In the genomic region with DNA sequence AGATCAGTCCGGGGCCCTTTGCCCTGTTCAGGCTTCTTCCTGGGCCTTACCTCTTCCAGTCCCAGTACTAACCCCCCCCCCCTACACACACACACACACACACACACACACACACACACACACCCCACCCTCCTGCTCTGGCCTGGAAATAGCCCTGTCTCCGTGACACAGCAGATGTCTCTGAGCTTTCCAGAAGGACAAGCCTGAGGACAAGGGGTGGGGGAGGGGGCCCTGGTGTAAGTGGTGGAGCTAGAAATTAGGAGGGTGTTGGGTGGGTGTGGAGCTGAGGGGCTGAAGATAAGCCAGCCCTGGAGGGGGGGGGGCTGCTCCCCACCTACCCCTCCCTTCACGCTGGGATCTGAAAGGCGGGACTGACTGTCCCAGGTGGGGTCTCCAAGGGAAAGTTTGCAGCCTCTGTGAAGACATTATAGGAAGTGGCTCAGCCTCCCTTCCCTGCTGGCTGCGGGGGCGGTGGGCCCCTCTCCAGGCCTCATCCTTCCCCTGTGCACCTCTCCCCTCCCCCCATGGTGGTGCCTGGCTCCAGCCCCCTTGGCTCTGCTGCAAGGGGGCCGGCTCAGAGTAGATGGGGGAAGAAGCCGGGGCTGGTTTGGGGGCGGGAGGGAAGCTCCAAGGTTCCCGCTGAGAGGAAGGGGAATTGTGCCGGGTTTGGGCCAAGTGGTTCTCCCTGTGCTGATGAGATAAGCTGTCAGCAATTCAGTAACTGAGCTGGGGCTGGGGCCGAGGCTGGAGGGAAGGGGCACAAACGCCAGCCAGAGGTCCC, we compare ENCODE assay signal across 9 mouse cellular contexts. TPM values are rescaled to one million over a fixed set of nuclear protein-coding genes. Genes with fewer than 3 reads are reported as not detected.
A peak's percentile ranks its signal among the peaks of the same experiment; 100 is the strongest.
DNase-seq lines count a peak whose midpoint lies in the region; ATAC-seq and TF ChIP-seq lines count a peak whose summit lies in the region.
"Had no signal": no experiment of that assay in that cellular context is flagged by ENCODE, and none has a peak within 500 bp of the region (broad histone marks: within the 10 kb centered on the region; RNA-seq: fewer than 3 reads in every experiment).

No protein-coding gene starts in this region.

- H3K4me2 ChIP-seq in liver, postnatal 0 days (ENCODE audit: low read depth, low read length), result no peak overlapping the region
- H3K4me2 ChIP-seq in embryonic facial prominence, embryonic 14.5 days (ENCODE audit: low read depth, low read length), result peak overlapping the region; percentile 84
- peak overlapping the region; percentile 74 for H3K4me2 ChIP-seq in heart, embryonic 15.5 days
- peak overlapping the region; percentile 15; the same call in 1 of the 2 replicates for H3K4me2 ChIP-seq in liver, embryonic 15.5 days
- H3K4me2 ChIP-seq in stomach, postnatal 0 days (replicated peaks; ENCODE audit: low read depth), result peak overlapping the region; percentile 69

- peaks cover 60% of the 10 kb centered on the region for H3K27me3 ChIP-seq in liver, postnatal 0 days (ENCODE audit: insufficient read depth, low read length)
- peaks cover 14% of the 10 kb centered on the region for H3K27me3 ChIP-seq in embryonic facial prominence, embryonic 14.5 days (replicated peaks; ENCODE audit: control insufficient read depth, insufficient read depth, low read length)
- no peaks in the 10 kb centered on the region for H3K27me3 ChIP-seq in heart, embryonic 15.5 days
- H3K27me3 ChIP-seq in liver, embryonic 15.5 days, result peaks cover 79% of the 10 kb centered on the region
- H3K27me3 ChIP-seq in stomach, postnatal 0 days (ENCODE audit: control insufficient read depth, insufficient read depth, low read length), result peaks cover 3% of the 10 kb centered on the region; the same call in 1 of the 2 replicates

- WGBS in liver, postnatal 0 days (ENCODE audit: insufficient replicate concordance), result 16% methylated on average over 11 of the region's 13 CpGs
- 0% methylated on average over 10 of the region's 13 CpGs for WGBS in embryonic facial prominence, embryonic 14.5 days
- WGBS in heart, embryonic 15.5 days, result 2% methylated on average over 12 of the region's 13 CpGs
- 8% methylated on average over 11 of the region's 13 CpGs for WGBS in liver, embryonic 15.5 days (ENCODE audit: insufficient replicate concordance)
- WGBS in stomach, postnatal 0 days, result 10% methylated on average over 13 of the region's 13 CpGs

- H3K4me1 ChIP-seq in liver, postnatal 0 days (ENCODE audit: insufficient read depth), result peaks cover 12% of the 10 kb centered on the region; the same call in 1 of the 2 replicates
- peaks cover 34% of the 10 kb centered on the region for H3K4me1 ChIP-seq in embryonic facial prominence, embryonic 14.5 days (ENCODE audit: control insufficient read depth, insufficient read depth, low read length)
- H3K4me1 ChIP-seq in heart, embryonic 15.5 days (replicated peaks), result peaks cover 60% of the 10 kb centered on the region
- H3K4me1 ChIP-seq in liver, embryonic 15.5 days (replicated peaks), result peaks cover 7% of the 10 kb centered on the region; the same call in 1 of the 2 replicates
- H3K4me1 ChIP-seq in stomach, postnatal 0 days (replicated peaks; ENCODE audit: control insufficient read depth, insufficient read depth), result no peaks in the 10 kb centered on the region

- no peak overlapping the region for H3K9ac ChIP-seq in liver, postnatal 0 days (replicated peaks)
- H3K9ac ChIP-seq in embryonic facial prominence, embryonic 14.5 days (ENCODE audit: low read depth, low read length), result peak overlapping the region; percentile 83
- peak overlapping the region; percentile 88 for H3K9ac ChIP-seq in heart, embryonic 15.5 days
- no peak overlapping the region for H3K9ac ChIP-seq in liver, embryonic 15.5 days
- peak overlapping the region; percentile 75 for H3K9ac ChIP-seq in stomach, postnatal 0 days (ENCODE audit: low read length)
- H3K9ac ChIP-seq: liver, embryonic 14.5 days had no signal

- no peak for TF ChIP-seq CTCF in liver, postnatal 0 days (IDR thresholded peaks at IDR 0.05; ENCODE audit: low read depth)
- no peak for TF ChIP-seq CTCF in stomach, postnatal 0 days (IDR thresholded peaks at IDR 0.05; ENCODE audit: low read depth)

- DNase-seq in liver, result peak; percentile 69
- no peak for DNase-seq in liver, postnatal 0 days
- peak; percentile 94 for DNase-seq in embryonic facial prominence, embryonic 14.5 days (ENCODE audit: low spot score)
- DNase-seq in stomach, postnatal 0 days (ENCODE audit: low spot score), result peak; percentile 55
- no peak for DNase-seq in thymus, postnatal 0 days (ENCODE audit: low spot score)

- ATAC-seq in liver, postnatal 0 days, result no peak
- ATAC-seq in embryonic facial prominence, embryonic 14.5 days (ENCODE audit: low read depth), result peak; percentile 79
- ATAC-seq in heart, embryonic 15.5 days (replicated peaks; ENCODE audit: insufficient number of reproducible peaks, insufficient read depth, low FRiP score, low read depth), result peak; percentile 40
- ATAC-seq in liver, embryonic 15.5 days (ENCODE audit: insufficient read depth), result no peak
- ATAC-seq in stomach, postnatal 0 days (ENCODE audit: low FRiP score, low TSS enrichment), result peak; percentile 46; the same call in 1 of the 2 replicates
- no peak for ATAC-seq in inflammation-experienced regulatory T-cells, adult 6 months

- TF ChIP-seq EP300 in liver, postnatal 0 days (IDR thresholded peaks at IDR 0.05; ENCODE audit: low read depth), result no peak
- TF ChIP-seq EP300 in stomach, postnatal 0 days (optimal IDR thresholded peaks at IDR 0.05), result no peak

- no peak overlapping the region for H3K27ac ChIP-seq in liver, postnatal 0 days (ENCODE audit: low read depth)
- H3K27ac ChIP-seq in embryonic facial prominence, embryonic 14.5 days (replicated peaks; ENCODE audit: low read depth, low read length), result peak overlapping the region; percentile 91
- peak overlapping the region; percentile 98 for H3K27ac ChIP-seq in heart, embryonic 15.5 days
- no peak overlapping the region for H3K27ac ChIP-seq in liver, embryonic 15.5 days (replicated peaks)
- H3K27ac ChIP-seq in stomach, postnatal 0 days (replicated peaks), result peak overlapping the region; percentile 85
- H3K27ac ChIP-seq: liver, embryonic 14.5 days had no signal

- no peaks in the 10 kb centered on the region for H3K9me3 ChIP-seq in liver, postnatal 0 days (ENCODE audit: low read length)
- no peaks in the 10 kb centered on the region for H3K9me3 ChIP-seq in embryonic facial prominence, embryonic 14.5 days (ENCODE audit: control insufficient read depth, low read length)
- H3K9me3 ChIP-seq in heart, embryonic 15.5 days (replicated peaks), result no peaks in the 10 kb centered on the region
- H3K9me3 ChIP-seq in liver, embryonic 15.5 days (replicated peaks), result no peaks in the 10 kb centered on the region
- H3K9me3 ChIP-seq in stomach, postnatal 0 days (ENCODE audit: control insufficient read depth, low read length), result no peaks in the 10 kb centered on the region

- no peak overlapping the region for H3K4me3 ChIP-seq in liver, postnatal 0 days (ENCODE audit: low read depth, low read length)
- peak overlapping the region; percentile 71 for H3K4me3 ChIP-seq in embryonic facial prominence, embryonic 14.5 days (ENCODE audit: low read depth, low read length)
- H3K4me3 ChIP-seq in heart, embryonic 15.5 days, result peak overlapping the region; percentile 74
- no peak overlapping the region for H3K4me3 ChIP-seq in liver, embryonic 15.5 days (replicated peaks)
- H3K4me3 ChIP-seq in stomach, postnatal 0 days (ENCODE audit: low read depth, low read length), result peak overlapping the region; percentile 62

- no peaks in the 10 kb centered on the region for H3K36me3 ChIP-seq in liver, postnatal 0 days (replicated peaks; ENCODE audit: insufficient read depth, low read length)
- peaks cover 17% of the 10 kb centered on the region for H3K36me3 ChIP-seq in embryonic facial prominence, embryonic 14.5 days (ENCODE audit: control insufficient read depth, insufficient read depth, low read length)
- peaks cover 28% of the 10 kb centered on the region for H3K36me3 ChIP-seq in heart, embryonic 15.5 days
- H3K36me3 ChIP-seq in liver, embryonic 15.5 days (replicated peaks), result no peaks in the 10 kb centered on the region
- H3K36me3 ChIP-seq in stomach, postnatal 0 days (ENCODE audit: control insufficient read depth, insufficient read depth, low read length), result no peaks in the 10 kb centered on the region

RNA-seq across cellular contexts. Expression of gene Flnc, which starts 2.0 kb away (rescaled TPM):
- 0.07 and 0.24 TPM in 2 replicates for polyA plus RNA-seq in liver, postnatal 0 days (2015; fragmentation: Nextera tagmentation; extraction: Ambion mirVana)
- polyA plus RNA-seq in embryonic facial prominence, embryonic 14.5 days (2014; fragmentation: Nextera tagmentation; extraction: Ambion mirVana), result 39.2 and 39.7 TPM in 2 replicates
- polyA plus RNA-seq in heart, embryonic 15.5 days (2015; fragmentation: Nextera tagmentation; extraction: Ambion mirVana), result 39.1 and 43.9 TPM in 2 replicates
- 0.91 and 1.1 TPM in 2 replicates for polyA plus RNA-seq in liver, embryonic 15.5 days (2015; fragmentation: Nextera tagmentation; extraction: Ambion mirVana)
- polyA plus RNA-seq in stomach, postnatal 0 days (2015; fragmentation: Nextera tagmentation; extraction: Ambion mirVana), result 5.5 and 5.9 TPM in 2 replicates
- not detected for polyA plus RNA-seq in inflammation-experienced regulatory T-cells, adult 6 months (2017; shearing (Covaris generic))
- 0.17 and 0.35 TPM in 2 replicates for polyA plus RNA-seq in thymus, postnatal 0 days (2015; fragmentation: Nextera tagmentation; extraction: Ambion mirVana)

RNA-seq across cellular contexts. Expression of gene Atp6v1f, which starts 32.4 kb away (rescaled TPM):
- polyA plus RNA-seq in liver, postnatal 0 days (2015; fragmentation: Nextera tagmentation; extraction: Ambion mirVana), result 165 and 170 TPM in 2 replicates
- polyA plus RNA-seq in embryonic facial prominence, embryonic 14.5 days (2014; fragmentation: Nextera tagmentation; extraction: Ambion mirVana), result 213 and 215 TPM in 2 replicates
- polyA plus RNA-seq in heart, embryonic 15.5 days (2015; fragmentation: Nextera tagmentation; extraction: Ambion mirVana), result 187 and 202 TPM in 2 replicates
- polyA plus RNA-seq in liver, embryonic 15.5 days (2015; fragmentation: Nextera tagmentation; extraction: Ambion mirVana), result 125 and 127 TPM in 2 replicates
- polyA plus RNA-seq in stomach, postnatal 0 days (2015; fragmentation: Nextera tagmentation; extraction: Ambion mirVana), result 263 and 269 TPM in 2 replicates
- polyA plus RNA-seq in inflammation-experienced regulatory T-cells, adult 6 months (2017; shearing (Covaris generic)), result 100 to 1,000 TPM; 332 to 391 (median 358) TPM
- 381 and 416 TPM in 2 replicates for polyA plus RNA-seq in thymus, postnatal 0 days (2015; fragmentation: Nextera tagmentation; extraction: Ambion mirVana)

RNA-seq across cellular contexts. Expression of gene Atp6v1fnb, which starts 36.1 kb away (rescaled TPM):
- polyA plus RNA-seq in liver, postnatal 0 days (2015; fragmentation: Nextera tagmentation; extraction: Ambion mirVana), result not detected in 2 replicates
- polyA plus RNA-seq in embryonic facial prominence, embryonic 14.5 days (2014; fragmentation: Nextera tagmentation; extraction: Ambion mirVana), result not detected in 2 replicates
- polyA plus RNA-seq in heart, embryonic 15.5 days (2015; fragmentation: Nextera tagmentation; extraction: Ambion mirVana), result not detected in 2 replicates
- polyA plus RNA-seq in liver, embryonic 15.5 days (2015; fragmentation: Nextera tagmentation; extraction: Ambion mirVana), result not detected in 2 replicates
- not detected in 2 replicates for polyA plus RNA-seq in stomach, postnatal 0 days (2015; fragmentation: Nextera tagmentation; extraction: Ambion mirVana)
- not detected for polyA plus RNA-seq in inflammation-experienced regulatory T-cells, adult 6 months (2017; shearing (Covaris generic))
- not detected in 2 replicates for polyA plus RNA-seq in thymus, postnatal 0 days (2015; fragmentation: Nextera tagmentation; extraction: Ambion mirVana)
- polyA plus RNA-seq: liver, embryonic 14.5 days had no signal

RNA-seq across cellular contexts. Expression of gene Ccdc136, which starts 39.0 kb away (rescaled TPM):
- polyA plus RNA-seq in liver, postnatal 0 days (2015; fragmentation: Nextera tagmentation; extraction: Ambion mirVana), result 0.09 and 0.22 TPM in 2 replicates
- polyA plus RNA-seq in embryonic facial prominence, embryonic 14.5 days (2014; fragmentation: Nextera tagmentation; extraction: Ambion mirVana), result 19.5 and 21.3 TPM in 2 replicates
- polyA plus RNA-seq in heart, embryonic 15.5 days (2015; fragmentation: Nextera tagmentation; extraction: Ambion mirVana), result 19.1 and 22.1 TPM in 2 replicates
- 0.13 and 0.45 TPM in 2 replicates for polyA plus RNA-seq in liver, embryonic 15.5 days (2015; fragmentation: Nextera tagmentation; extraction: Ambion mirVana)
- polyA plus RNA-seq in stomach, postnatal 0 days (2015; fragmentation: Nextera tagmentation; extraction: Ambion mirVana), result 12.4 and 12.6 TPM in 2 replicates
- 1 to 10 TPM in 2 of 3 experiments, under 1 TPM in 1; 0.65 to 1.1 (median 1.0) TPM for polyA plus RNA-seq in inflammation-experienced regulatory T-cells, adult 6 months (2017; shearing (Covaris generic))
- 1.8 and 2.5 TPM in 2 replicates for polyA plus RNA-seq in thymus, postnatal 0 days (2015; fragmentation: Nextera tagmentation; extraction: Ambion mirVana)

RNA-seq across cellular contexts. Expression of gene Opn1sw, which starts 46.8 kb away (rescaled TPM):
- polyA plus RNA-seq in liver, postnatal 0 days (2015; fragmentation: Nextera tagmentation; extraction: Ambion mirVana), result 0.06 and 0.12 TPM in 2 replicates
- 0.96 and 1.3 TPM in 2 replicates for polyA plus RNA-seq in embryonic facial prominence, embryonic 14.5 days (2014; fragmentation: Nextera tagmentation; extraction: Ambion mirVana)
- polyA plus RNA-seq in heart, embryonic 15.5 days (2015; fragmentation: Nextera tagmentation; extraction: Ambion mirVana), result 0.55 and 0.70 TPM in 2 replicates
- polyA plus RNA-seq in liver, embryonic 15.5 days (2015; fragmentation: Nextera tagmentation; extraction: Ambion mirVana), result 0.03 TPM in 1 of 2 replicates, not detected in the other
- 1.9 and 2.1 TPM in 2 replicates for polyA plus RNA-seq in stomach, postnatal 0 days (2015; fragmentation: Nextera tagmentation; extraction: Ambion mirVana)
- under 1 TPM; 0.38 to 0.66 (median 0.66) TPM for polyA plus RNA-seq in inflammation-experienced regulatory T-cells, adult 6 months (2017; shearing (Covaris generic))
- 0.15 and 0.17 TPM in 2 replicates for polyA plus RNA-seq in thymus, postnatal 0 days (2015; fragmentation: Nextera tagmentation; extraction: Ambion mirVana)

Comparison
In these comparisons a context has a peak if more than half of its experiments do, and no peak if none do; other contexts are left out.
1. DNase-seq: peak in liver (single experiment), embryonic facial prominence, embryonic 14.5 days (single experiment) and stomach, postnatal 0 days (single experiment); none in liver, postnatal 0 days (single experiment) and thymus, postnatal 0 days (single experiment).
2. ATAC-seq: peak in embryonic facial prominence, embryonic 14.5 days (single experiment), heart, embryonic 15.5 days (single experiment) and stomach, postnatal 0 days (single experiment); none in liver, postnatal 0 days (single experiment), liver, embryonic 15.5 days (single experiment) and inflammation-experienced regulatory T-cells, adult 6 months (single experiment).
3. H3K27ac ChIP-seq: peak in embryonic facial prominence, embryonic 14.5 days (single experiment), heart, embryonic 15.5 days (single experiment) and stomach, postnatal 0 days (single experiment); none in liver, postnatal 0 days (single experiment) and liver, embryonic 15.5 days (single experiment).
4. H3K4me3 ChIP-seq: peak in embryonic facial prominence, embryonic 14.5 days (single experiment), heart, embryonic 15.5 days (single experiment) and stomach, postnatal 0 days (single experiment); none in liver, postnatal 0 days (single experiment) and liver, embryonic 15.5 days (single experiment).
5. H3K9ac ChIP-seq: peak in embryonic facial prominence, embryonic 14.5 days (single experiment), heart, embryonic 15.5 days (single experiment) and stomach, postnatal 0 days (single experiment); none in liver, postnatal 0 days (single experiment) and liver, embryonic 15.5 days (single experiment).